Mouse (Mus musculus) hindbrain, embryonic 15.5 days (tissue): ENCODE data around the gene Vgll4. TPM values are rescaled to one million over a fixed set of nuclear protein-coding genes. Genes with fewer than 3 reads are reported as not detected.

Experiments used
- ATAC-seq: fragments of 200-750 bp; cut with Nextera tagmentation; 2 replicates; pipeline ENCODE4 v1.8.0; 2017; ENCODE audit warnings: low read depth, moderate number of reproducible peaks, moderate TSS enrichment; ENCODE audit not compliant: low FRiP score
- H3K27ac ChIP-seq: fragments of 300-500 bp; sonication (generic); replicated peaks from 2 replicates; pipeline ENCODE4 v1.5.1; 2015; ENCODE audit warnings: mild to moderate bottlenecking, inconsistent platforms
- H3K27me3 ChIP-seq: fragments of 300-500 bp; sonication (generic); 2 replicates; pipeline ENCODE4 v1.6.1; 2015; ENCODE audit warnings: control low read depth, inconsistent platforms
- H3K36me3 ChIP-seq: fragments of 300-500 bp; sonication (generic); 2 replicates; pipeline ENCODE4 v1.6.1; 2015; ENCODE audit warnings: control low read depth, inconsistent platforms
- H3K4me1 ChIP-seq: fragments of 300-500 bp; sonication (generic); replicated peaks from 2 replicates; pipeline ENCODE4 v1.6.1; 2015; ENCODE audit warnings: control low read depth, inconsistent platforms
- H3K4me2 ChIP-seq: fragments of 300-500 bp; sonication (generic); 2 replicates; pipeline ENCODE4 v1.6.1; 2015; ENCODE audit warnings: moderate library complexity, mild to moderate bottlenecking, inconsistent platforms
- H3K4me3 ChIP-seq: fragments of 300-500 bp; sonication (generic); 2 replicates; pipeline ENCODE4 v1.5.1; 2015; ENCODE audit warnings: mild to moderate bottlenecking, inconsistent platforms
- H3K9ac ChIP-seq: fragments of 300-500 bp; sonication (generic); 2 replicates; pipeline ENCODE4 v1.6.1; 2015; ENCODE audit warnings: inconsistent platforms
- H3K9me3 ChIP-seq: fragments of 300-500 bp; sonication (generic); 2 replicates; pipeline ENCODE4 v1.6.1; 2016; ENCODE audit warnings: control low read depth, inconsistent platforms
- WGBS: fragments of 180-500 bp; shearing (Covaris S2); methylation state at CpG from one replicate; pipeline ENCODE4 v1.1.7; 2015; 5-methylcytosine and 5-hydroxymethylcytosine counted together
- polyA plus RNA-seq: library from polyadenylated mRNA; unstranded; fragments of >200 nt; fragmentation: Nextera tagmentation; extraction: Ambion mirVana; gene quantifications from 2 replicates; pipeline ENCODE4 v1.2.1, GENCODE M21; 2015

The Vgll4 gene
- polyA plus RNA-seq, 1 experiment from 2014 or later: 51.8 TPM

DNA sequence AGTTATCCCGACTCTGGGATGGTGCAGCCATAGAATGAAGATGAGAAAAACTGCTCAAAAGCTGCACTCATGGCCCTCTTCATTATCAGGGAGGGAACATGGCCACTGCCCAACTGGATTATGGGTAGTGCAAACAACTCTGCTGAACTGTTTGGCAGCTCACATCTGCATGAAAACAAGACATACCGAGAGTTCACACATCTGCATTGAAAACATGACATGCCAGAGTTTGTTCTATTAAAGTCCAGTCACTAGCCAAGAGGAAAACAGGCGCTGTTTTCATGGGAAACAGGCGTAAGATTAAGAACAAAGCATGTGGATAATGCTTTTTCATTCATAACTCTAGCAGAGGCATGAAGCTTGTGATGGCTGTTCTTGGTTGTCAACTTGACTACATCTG, 56.7 kb downstream of the Vgll4 start:
- H3K4me2 ChIP-seq: no peak overlapping the region

DNA sequence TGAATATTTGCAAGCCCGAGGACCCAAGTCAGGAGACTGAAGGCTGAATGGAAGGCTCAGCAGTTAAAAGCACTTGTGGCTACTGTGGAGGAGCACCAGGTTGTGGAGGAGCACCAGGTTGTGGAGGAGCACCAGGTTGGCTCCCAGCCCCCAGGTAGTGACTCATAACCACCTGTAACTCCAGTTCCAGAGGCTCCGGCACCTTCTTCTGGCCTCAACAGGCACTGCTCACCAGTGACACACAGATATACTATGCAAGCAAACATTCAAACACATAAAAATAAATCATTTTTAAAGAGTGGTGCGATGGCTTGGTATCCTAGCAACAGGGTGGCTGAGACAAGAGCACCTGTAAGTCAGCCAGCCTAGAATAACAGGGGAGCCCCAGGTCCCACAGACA, 58.3 kb downstream of the Vgll4 start:
- Histone ChIP-seq H3K4me1 (peaks cover 61% of the 10 kb centered on the region), H3K27me3 (no peaks in the 10 kb centered on the region), H3K4me3 (no peak overlapping the region), H3K9ac (no peak overlapping the region), H3K27ac (no peak overlapping the region), H3K36me3 (no peaks in the 10 kb centered on the region), H3K9me3 (no peaks in the 10 kb centered on the region), H3K4me2 (no peak overlapping the region)
- WGBS: 71% methylated on average over 3 of the region's 3 CpGs
- no peak for ATAC-seq

More for the DNA sequence above, 56.7 kb downstream of the Vgll4 start:
- no peaks in the 10 kb centered on the region for H3K27me3 ChIP-seq
- no peak overlapping the region for H3K4me3 ChIP-seq
- no peak overlapping the region for H3K27ac ChIP-seq
- H3K9ac ChIP-seq: no peak overlapping the region
- no peaks in the 10 kb centered on the region for H3K9me3 ChIP-seq
- H3K36me3 ChIP-seq: no peaks in the 10 kb centered on the region
- peaks cover 64% of the 10 kb centered on the region for H3K4me1 ChIP-seq
- ATAC-seq: no peak
- WGBS: 50% methylated on average over 4 of the region's 4 CpGs

DNA sequence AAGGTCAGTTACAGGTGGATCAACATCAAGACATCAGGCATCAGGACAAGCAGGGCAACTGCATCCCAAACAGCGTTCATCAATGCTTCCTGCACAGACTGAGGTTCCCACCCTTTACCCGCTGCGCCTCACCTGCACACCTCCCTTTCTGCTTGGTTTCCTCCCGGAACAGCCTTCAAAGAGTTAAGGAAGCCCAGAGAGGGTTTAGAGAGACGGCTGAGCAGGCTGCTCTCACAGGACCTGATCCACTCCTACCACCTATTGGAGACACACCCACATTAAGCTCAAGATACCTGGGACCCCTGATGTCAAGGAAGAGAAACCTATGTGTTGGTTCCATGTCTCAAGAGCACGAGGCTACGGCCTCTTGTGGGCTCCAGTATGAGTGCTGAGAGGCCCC, 60.0 kb downstream of the Vgll4 start:
- peaks cover 57% of the 10 kb centered on the region for H3K4me1 ChIP-seq
- no peaks in the 10 kb centered on the region for H3K27me3 ChIP-seq
- no peak overlapping the region for H3K27ac ChIP-seq
- H3K9me3 ChIP-seq: no peaks in the 10 kb centered on the region
- H3K4me3 ChIP-seq: no peak overlapping the region
- no peak overlapping the region for H3K9ac ChIP-seq
- no peak for ATAC-seq
- H3K36me3 ChIP-seq: no peaks in the 10 kb centered on the region
- H3K4me2 ChIP-seq: no peak overlapping the region
- WGBS: 94% methylated on average over 7 of the region's 7 CpGs

DNA sequence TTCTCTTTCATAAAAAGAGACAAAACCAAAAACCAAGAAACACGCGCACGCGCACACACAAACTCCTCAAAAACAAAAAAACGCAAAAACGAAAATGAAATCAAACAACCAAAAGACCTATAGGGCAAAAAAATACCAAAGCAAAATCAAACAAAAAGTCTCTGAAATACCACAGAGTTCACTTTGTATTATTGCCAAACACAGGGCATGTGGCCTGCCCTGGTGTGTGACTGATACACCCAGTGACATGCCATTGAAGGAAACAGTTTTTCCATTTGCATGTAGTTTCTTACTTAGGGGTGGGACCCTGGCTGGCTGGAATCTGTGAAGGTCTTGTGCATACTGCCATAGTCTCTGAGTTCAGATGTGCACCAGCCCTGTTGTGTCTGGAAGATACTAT, 62.3 kb downstream of the Vgll4 start:
- WGBS: 96% methylated on average over 6 of the region's 6 CpGs
- ATAC-seq: no peak

DNA sequence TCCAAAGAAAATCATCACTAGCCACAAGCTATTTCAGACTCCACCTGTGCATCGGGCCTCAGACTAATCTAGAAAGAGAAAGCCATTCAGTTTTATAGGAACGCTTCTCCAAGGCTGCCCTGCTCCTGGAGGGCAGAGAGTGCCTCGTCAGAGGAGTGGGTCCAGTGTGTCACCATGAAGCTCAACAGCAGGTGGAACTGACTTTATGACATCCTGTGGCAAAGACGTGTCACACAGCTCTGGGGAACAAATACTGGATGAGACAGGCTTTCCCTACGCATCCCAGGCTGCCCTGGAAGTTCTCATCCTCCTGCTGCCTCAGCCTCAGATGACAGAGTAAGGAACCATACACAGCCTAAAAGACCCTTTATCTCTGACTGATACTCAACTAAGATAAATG, 63.6 kb downstream of the Vgll4 start:
- Histone ChIP-seq H3K9me3 (no peaks in the 10 kb centered on the region), H3K4me3 (no peak overlapping the region), H3K4me2 (no peak overlapping the region), H3K9ac (no peak overlapping the region), H3K4me1 (peaks cover 56% of the 10 kb centered on the region), H3K36me3 (no peaks in the 10 kb centered on the region), H3K27me3 (no peaks in the 10 kb centered on the region), H3K27ac (no peak overlapping the region)
- WGBS: 80% methylated on average over 5 of the region's 5 CpGs
- no peak for ATAC-seq

More for the DNA sequence above, 62.3 kb downstream of the Vgll4 start:
- no peaks in the 10 kb centered on the region for H3K36me3 ChIP-seq
- peaks cover 54% of the 10 kb centered on the region for H3K4me1 ChIP-seq
- no peak overlapping the region for H3K4me2 ChIP-seq
- H3K27ac ChIP-seq: no peak overlapping the region
- H3K27me3 ChIP-seq: no peaks in the 10 kb centered on the region
- no peak overlapping the region for H3K4me3 ChIP-seq
- no peak overlapping the region for H3K9ac ChIP-seq
- no peaks in the 10 kb centered on the region for H3K9me3 ChIP-seq

DNA sequence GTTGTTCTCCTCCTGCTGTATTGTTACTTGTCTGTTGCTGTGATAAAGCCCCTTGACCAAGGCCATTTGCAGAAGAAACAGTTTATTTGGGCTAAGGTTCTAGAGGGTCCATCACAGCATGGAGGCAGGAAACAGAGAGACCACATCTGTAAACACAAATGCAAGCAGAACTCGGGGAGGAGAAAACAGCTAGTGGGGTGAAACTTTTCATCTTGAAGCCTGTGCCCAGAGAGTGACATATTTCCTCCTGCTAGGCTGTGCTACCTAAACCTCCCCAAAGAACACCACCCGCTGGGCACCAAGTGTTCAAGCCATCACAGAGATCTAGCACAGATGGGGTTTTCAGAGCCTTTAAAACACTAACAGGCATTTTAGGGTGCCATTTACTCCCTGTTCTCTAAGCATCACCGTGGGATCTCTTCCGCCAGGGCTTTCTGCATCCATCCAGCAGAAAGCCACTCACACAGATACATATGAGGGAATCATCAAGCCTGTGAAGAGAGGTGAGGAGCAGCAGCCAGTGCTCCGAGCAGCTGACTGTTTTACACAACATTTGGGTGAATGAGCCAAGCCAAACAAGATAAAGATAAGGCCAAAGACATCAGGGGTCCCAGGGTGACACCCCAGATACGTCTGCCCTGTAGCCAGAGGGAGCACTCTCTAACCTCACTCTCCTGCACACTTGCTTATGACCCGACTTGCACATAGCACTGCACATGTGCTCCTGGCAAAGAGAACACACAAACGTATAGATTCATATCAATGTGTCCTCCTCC, 64.4 kb downstream of the Vgll4 start:
- no peak for ATAC-seq

DNA sequence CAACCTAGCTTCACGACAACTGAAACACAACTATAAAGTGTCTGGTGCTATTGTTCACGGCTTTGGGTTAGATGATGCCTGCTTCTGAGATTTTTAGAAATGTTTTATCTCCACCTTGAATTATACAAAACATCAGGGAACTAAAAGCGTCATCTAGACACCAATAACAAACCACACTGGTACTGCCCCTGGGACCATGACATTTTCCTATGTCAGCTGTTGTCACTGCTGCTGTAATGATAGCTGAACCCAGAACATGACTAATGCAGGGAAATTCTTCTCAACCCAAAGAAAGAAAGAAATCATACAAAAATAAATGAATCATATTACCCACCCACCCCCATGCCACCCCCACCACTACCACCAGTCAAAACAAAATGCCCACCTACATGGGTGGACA, 65.0 kb downstream of the Vgll4 start:
- H3K36me3 ChIP-seq: no peaks in the 10 kb centered on the region
- no peak overlapping the region for H3K9ac ChIP-seq
- no peak for ATAC-seq
- H3K4me2 ChIP-seq: no peak overlapping the region
- no peak overlapping the region for H3K4me3 ChIP-seq
- WGBS: 89% methylated on average over 3 of the region's 3 CpGs
- no peak overlapping the region for H3K27ac ChIP-seq
- no peaks in the 10 kb centered on the region for H3K27me3 ChIP-seq
- peaks cover 67% of the 10 kb centered on the region for H3K4me1 ChIP-seq
- no peaks in the 10 kb centered on the region for H3K9me3 ChIP-seq

More for the DNA sequence above, 64.4 kb downstream of the Vgll4 start:
- Histone ChIP-seq H3K9me3 (no peaks in the 10 kb centered on the region), H3K4me3 (no peak overlapping the region), H3K27me3 (no peaks in the 10 kb centered on the region), H3K4me1 (peaks cover 61% of the 10 kb centered on the region), H3K27ac (no peak overlapping the region), H3K4me2 (no peak overlapping the region), H3K9ac (no peak overlapping the region), H3K36me3 (no peaks in the 10 kb centered on the region)
- 78% methylated on average over 8 of the region's 8 CpGs for WGBS

DNA sequence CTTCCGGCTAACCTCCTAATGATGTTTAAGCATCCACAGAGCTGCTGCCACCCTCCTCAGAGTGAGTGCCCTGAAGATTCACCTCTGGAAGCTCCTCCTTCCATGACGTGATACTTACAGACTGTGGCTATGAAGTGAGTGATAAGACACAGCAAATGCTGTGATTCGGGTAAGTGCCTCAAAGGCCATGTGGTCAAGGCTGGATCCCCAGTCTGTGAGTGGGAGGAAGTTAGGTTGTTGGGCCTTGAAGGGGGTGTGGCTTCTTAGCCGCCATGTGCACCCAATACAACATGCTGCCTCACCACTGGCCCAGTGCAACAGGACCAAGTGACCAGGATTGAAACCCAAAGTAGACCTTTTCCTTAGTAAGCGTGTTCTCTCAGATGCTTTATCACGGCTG, 65.6 kb downstream of the Vgll4 start:
- Histone ChIP-seq H3K9me3 (no peaks in the 10 kb centered on the region), H3K36me3 (no peaks in the 10 kb centered on the region), H3K4me1 (peaks cover 73% of the 10 kb centered on the region), H3K27me3 (no peaks in the 10 kb centered on the region), H3K4me2 (no peak overlapping the region), H3K9ac (no peak overlapping the region), H3K4me3 (no peak overlapping the region), H3K27ac (no peak overlapping the region)
- 82% methylated on average over 6 of the region's 6 CpGs for WGBS
- ATAC-seq: no peak

DNA sequence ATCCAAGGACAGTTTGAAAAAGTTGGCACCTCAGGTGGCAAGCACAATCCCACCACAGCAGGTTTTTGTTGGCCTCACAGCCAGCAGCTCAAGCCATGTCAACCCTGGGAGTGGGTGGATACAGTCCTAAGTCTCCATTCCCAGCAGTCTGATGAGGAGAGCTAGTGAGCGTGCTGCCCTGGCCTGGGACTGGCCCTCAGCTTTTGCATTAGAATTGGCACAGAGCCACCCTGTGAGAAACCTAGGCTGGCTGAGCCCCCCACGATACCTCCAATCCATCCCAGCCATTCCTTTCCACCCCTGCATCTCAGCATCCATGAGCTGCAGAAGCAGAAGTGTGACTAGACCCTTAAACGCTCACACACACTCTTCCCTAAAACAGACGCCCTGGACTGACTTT, 67.9 kb downstream of the Vgll4 start:
- peak overlapping the region; percentile 60 for H3K27ac ChIP-seq
- H3K4me3 ChIP-seq: no peak overlapping the region
- H3K27me3 ChIP-seq: no peaks in the 10 kb centered on the region
- no peak overlapping the region for H3K4me2 ChIP-seq
- H3K9ac ChIP-seq: no peak overlapping the region; the same call in 1 of the 2 replicates
- ATAC-seq: no peak
- no peaks in the 10 kb centered on the region for H3K36me3 ChIP-seq
- no peaks in the 10 kb centered on the region for H3K9me3 ChIP-seq
- H3K4me1 ChIP-seq: peaks cover 69% of the 10 kb centered on the region
- WGBS: 39% methylated on average over 4 of the region's 4 CpGs

DNA sequence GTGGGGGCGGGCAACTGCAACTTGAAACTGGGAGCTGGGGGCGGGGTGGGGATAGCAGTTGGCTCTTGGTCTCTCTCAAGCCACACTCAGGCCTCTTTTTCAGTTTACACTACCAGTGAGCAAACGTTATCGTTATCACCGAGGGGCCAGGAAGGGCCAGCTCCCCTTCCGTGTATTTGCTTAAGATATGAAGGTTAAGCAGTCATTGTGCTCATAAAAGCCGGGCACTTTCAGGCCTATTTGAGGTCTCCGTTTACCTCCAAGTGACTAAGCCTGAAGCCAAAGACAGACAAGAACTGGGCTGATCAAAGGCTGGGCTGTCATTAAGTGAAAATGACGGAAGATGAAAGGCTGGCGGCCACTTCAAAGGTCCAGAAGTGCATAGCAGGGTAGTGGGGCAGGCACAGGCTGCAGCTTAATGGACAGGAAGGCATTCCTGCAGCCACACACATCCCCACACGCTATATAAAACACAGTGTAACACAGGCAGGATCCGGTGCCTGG, 68.4 kb downstream of the Vgll4 start:
- 0 out of 2 replicates have a peak overlapping the region, but pooled peaks have one; percentile 14 for H3K27ac ChIP-seq
- no peak overlapping the region for H3K9ac ChIP-seq
- no peaks in the 10 kb centered on the region for H3K9me3 ChIP-seq
- no peak; the same call in 1 of the 2 replicates for ATAC-seq
- H3K36me3 ChIP-seq: no peaks in the 10 kb centered on the region
- H3K27me3 ChIP-seq: no peaks in the 10 kb centered on the region
- H3K4me1 ChIP-seq: peaks cover 63% of the 10 kb centered on the region
- 15% methylated on average over 12 of the region's 12 CpGs for WGBS
- no peak overlapping the region for H3K4me3 ChIP-seq
- peak overlapping the region; percentile 3; the same call in 1 of the 2 replicates for H3K4me2 ChIP-seq

DNA sequence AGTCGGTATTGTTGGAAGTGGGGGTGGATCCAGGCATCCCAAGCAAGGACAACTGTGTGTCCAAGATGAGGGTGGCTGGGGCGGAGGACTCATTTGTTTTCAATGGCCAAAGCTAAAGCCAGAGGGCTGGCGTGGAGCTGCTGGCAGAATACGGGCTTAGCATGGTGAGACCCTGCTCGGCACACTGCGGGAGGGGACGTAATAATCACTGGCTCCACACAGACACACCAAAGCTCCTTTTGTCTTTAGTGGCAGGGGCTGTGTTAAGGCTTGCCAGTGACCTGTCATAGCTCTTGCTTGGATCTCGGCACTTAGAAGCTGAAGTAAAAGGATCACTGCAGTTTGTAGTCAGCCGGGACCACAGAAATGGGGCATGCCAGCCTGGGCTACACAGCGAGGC, 69.6 kb downstream of the Vgll4 start:
- H3K4me3 ChIP-seq: no peak overlapping the region
- no peaks in the 10 kb centered on the region for H3K36me3 ChIP-seq
- peaks cover 54% of the 10 kb centered on the region for H3K4me1 ChIP-seq
- H3K27me3 ChIP-seq: no peaks in the 10 kb centered on the region
- H3K27ac ChIP-seq: peak overlapping the region; percentile 52
- H3K9ac ChIP-seq: no peak overlapping the region
- H3K4me2 ChIP-seq: peak overlapping the region; percentile 27
- 32% methylated on average over 10 of the region's 10 CpGs for WGBS
- peak; percentile 32; the same call in 1 of the 2 replicates for ATAC-seq
- H3K9me3 ChIP-seq: no peaks in the 10 kb centered on the region

DNA sequence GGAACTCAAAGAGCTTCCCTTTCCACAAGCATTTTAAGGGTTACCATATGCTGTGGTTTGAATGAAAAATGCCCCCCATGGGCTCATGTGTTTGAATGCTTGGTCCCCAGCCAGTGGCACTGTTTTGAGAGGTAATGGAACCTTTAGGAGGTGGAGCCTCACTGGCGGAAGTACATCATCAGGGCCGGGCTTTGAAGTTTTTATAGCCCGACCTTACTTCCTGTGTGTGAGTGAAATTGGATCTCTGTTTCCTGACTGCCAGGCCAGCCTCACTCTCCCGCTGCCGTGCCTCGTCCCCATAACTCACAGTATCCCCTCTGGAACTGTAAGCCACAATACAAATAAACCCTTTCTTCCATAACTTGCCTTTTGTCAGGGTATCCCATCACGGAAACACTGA, 70.1 kb downstream of the Vgll4 start:
- peak overlapping the region; percentile 27 for H3K4me2 ChIP-seq
- peaks cover 55% of the 10 kb centered on the region for H3K4me1 ChIP-seq
- H3K36me3 ChIP-seq: no peaks in the 10 kb centered on the region
- H3K4me3 ChIP-seq: no peak overlapping the region
- peak overlapping the region; percentile 52 for H3K27ac ChIP-seq
- no peak for ATAC-seq
- no peaks in the 10 kb centered on the region for H3K27me3 ChIP-seq
- 44% methylated on average over 7 of the region's 7 CpGs for WGBS
- H3K9me3 ChIP-seq: no peaks in the 10 kb centered on the region
- no peak overlapping the region for H3K9ac ChIP-seq
